Mouse (Mus musculus) lung, adult 2 months (tissue): ENCODE data around the gene Ccdc51. TPM values are rescaled to one million over a fixed set of nuclear protein-coding genes. Genes with fewer than 3 reads are reported as not detected.
A peak's percentile ranks its signal among the peaks of the same experiment; 100 is the strongest.

ENCODE experiments used
- DNase-seq: peaks from one replicate; pipeline ENCODE4 v3.0.0; 2022
- H3K4me1 ChIP-seq: fragments of 200-500 bp; 2 replicates; pipeline ENCODE4 v1.6.1; 2011; ENCODE audit warnings: low read length; ENCODE audit not compliant: control insufficient read depth, insufficient read depth
- H3K4me3 ChIP-seq: fragments of 200-500 bp; replicated peaks from 2 replicates; pipeline ENCODE3; 2011; ENCODE audit warnings: low read depth, mild to moderate bottlenecking, control low read depth, low read length; ENCODE audit errors: extremely low read depth
- CTCF ChIP-seq: fragments of 200-500 bp; IDR thresholded peaks from 2 replicates; pipeline ENCODE4 v1.5.1; 2011; ENCODE audit warnings: mild to moderate bottlenecking, low read length, control low read depth; ENCODE audit not compliant: insufficient read depth
- POLR2A ChIP-seq: fragments of 200-500 bp; IDR thresholded peaks from 2 replicates; pipeline ENCODE4 v1.6.1; 2011; ENCODE audit warnings: low read depth, mild to moderate bottlenecking, control low read depth, low read length, borderline replicate concordance; ENCODE audit errors: extremely low read depth
- WGBS: fragments of 180-500 bp; shearing (Covaris S2); methylation state at CpG from one replicate; pipeline ENCODE4 v1.1.7; 2018; 5-methylcytosine and 5-hydroxymethylcytosine counted together
- polyA plus RNA-seq: library from polyadenylated mRNA; depleted of rRNA; stranded (reverse); fragments of >200 nt; gene quantifications from 2 replicates; pipeline ENCODE4 v1.2.3, GENCODE M21; 2012

The Ccdc51 gene
- polyA plus RNA-seq, 1 experiment = 3.7 TPM

- TF ChIP-seq CTCF (no peak), POLR2A (no peak)
- H3K4me1 ChIP-seq = peaks cover 6% of the 10 kb centered on the region
- WGBS = 85% methylated on average over 9 of the region's 9 CpGs
- no peak for DNase-seq
- no peak overlapping the region for H3K4me3 ChIP-seq
These were observed 32.2 kb upstream of the Ccdc51 start for GRCm38 (mm10) chr9:109049996-109050673.

- peaks cover 6% of the 10 kb centered on the region for H3K4me1 ChIP-seq
- WGBS = 67% methylated on average over 3 of the region's 3 CpGs
- DNase-seq = no peak
- TF ChIP-seq POLR2A (no peak), CTCF (no peak)
- H3K4me3 ChIP-seq = no peak overlapping the region
These were observed 31.7 kb upstream of the Ccdc51 start for GRCm38 (mm10) chr9:109050674-109050997.

GRCm38 (mm10) chr9:109051011-109051501 lies 31.2 kb upstream of the Ccdc51 start:
- peaks cover 6% of the 10 kb centered on the region for H3K4me1 ChIP-seq
- no peak for DNase-seq

GRCm38 (mm10) chr9:109051651-109052489 lies 30.4 kb upstream of the Ccdc51 start:
- H3K4me3 ChIP-seq = peak overlapping the region; percentile 62
- 83% methylated on average over 10 of the region's 10 CpGs for WGBS
- TF ChIP-seq POLR2A (0 out of 2 replicates have a peak, but pooled peaks have one; percentile 19), CTCF (no peak)
- H3K4me1 ChIP-seq = peaks cover 4% of the 10 kb centered on the region
- DNase-seq = no peak

More at GRCm38 (mm10) chr9:109051011-109051501, 31.2 kb upstream of the Ccdc51 start:
- H3K4me3 ChIP-seq = peak overlapping the region; percentile 62
- 78% methylated on average over 13 of the region's 13 CpGs for WGBS
- TF ChIP-seq POLR2A (no peak), CTCF (no peak)

- Histone ChIP-seq H3K4me1 (peaks cover 4% of the 10 kb centered on the region), H3K4me3 (peak overlapping the region; percentile 45)
- no peak for DNase-seq
- 0 out of 2 replicates have a peak, but pooled peaks have one; percentile 21 for TF ChIP-seq POLR2A
- no peak for TF ChIP-seq CTCF
- 81% methylated on average over 9 of the region's 9 CpGs for WGBS
These were observed 29.6 kb upstream of the Ccdc51 start for GRCm38 (mm10) chr9:109052490-109053260.

- no peak for DNase-seq
- Histone ChIP-seq H3K4me1 (peaks cover 11% of the 10 kb centered on the region), H3K4me3 (no peak overlapping the region)
- WGBS = 75% methylated on average over 3 of the region's 3 CpGs
- no peak for TF ChIP-seq POLR2A
- no peak for TF ChIP-seq CTCF
These were observed 28.9 kb upstream of the Ccdc51 start for GRCm38 (mm10) chr9:109053366-109053765.

GRCm38 (mm10) chr9:109053851-109054250 lies 28.4 kb upstream of the Ccdc51 start:
- WGBS = 64% methylated on average over 6 of the region's 6 CpGs
- DNase-seq = no peak
- no peak overlapping the region for H3K4me3 ChIP-seq
- peaks cover 16% of the 10 kb centered on the region for H3K4me1 ChIP-seq
- TF ChIP-seq CTCF = no peak
- no peak for TF ChIP-seq POLR2A

- peak; percentile 56 for DNase-seq
- Histone ChIP-seq H3K4me1 (peaks cover 18% of the 10 kb centered on the region), H3K4me3 (peak overlapping the region; percentile 57)
- WGBS = under 1% methylated on average over 7 of the region's 7 CpGs
- TF ChIP-seq CTCF (no peak), POLR2A (0 out of 2 replicates have a peak, but pooled peaks have one; percentile 28)
These were observed 27.6 kb upstream of the Ccdc51 start for GRCm38 (mm10) chr9:109054712-109055111.

GRCm38 (mm10) chr9:109055271-109056030 lies 26.8 kb upstream of the Ccdc51 start:
- Histone ChIP-seq H3K4me1 (peaks cover 20% of the 10 kb centered on the region), H3K4me3 (peak overlapping the region; percentile 15)
- TF ChIP-seq CTCF = no peak
- TF ChIP-seq POLR2A = no peak
- WGBS = 84% methylated on average over 12 of the region's 12 CpGs
- no peak for DNase-seq
